Mouse (Mus musculus) liver, embryonic 15.5 days (tissue): Measurements from ENCODE around the gene Clasp1. TPM values are rescaled to one million over a fixed set of nuclear protein-coding genes. Genes with fewer than 3 reads are reported as not detected.

ENCODE experiments used
- polyA plus RNA-seq: library from polyadenylated mRNA; unstranded; fragments of >200 nt; fragmentation: Nextera tagmentation; extraction: Ambion mirVana; gene quantifications from 2 replicates; pipeline ENCODE4 v1.2.1, GENCODE M21; 2015

Clasp1 gene
- polyA plus RNA-seq, 1 experiment from 2014 or later: 11.8 TPM

Other genes starting within 250 kb of the Clasp1 start
- gene Gm29106, start 212.5 kb upstream of the Clasp1 start, polyA plus RNA-seq: 0.02 and 0.06 TPM in 2 replicates
- gene Tsn, start 77.3 kb upstream of the Clasp1 start, polyA plus RNA-seq: 121 and 132 TPM in 2 replicates
- gene Nifk, start 67.2 kb upstream of the Clasp1 start, polyA plus RNA-seq: 36.2 and 37.0 TPM in 2 replicates
- 0.89 TPM in 2 replicates for gene Tfcp2l1, start 238.9 kb downstream of the Clasp1 start, polyA plus RNA-seq